23 mouse cellular contexts compared by ENCODE assay signal in genomic region chr6:126784206-126784605, GRCm38 (mm10). TPM values are rescaled to one million over a fixed set of nuclear protein-coding genes. Genes with fewer than 3 reads are reported as not detected.
A peak's percentile ranks its signal among the peaks of the same experiment; 100 is the strongest.
DNase-seq lines count a peak whose midpoint lies in the region; ATAC-seq and TF ChIP-seq lines count a peak whose summit lies in the region.
"Had no signal": no experiment of that assay in that cellular context is flagged by ENCODE, and none has a peak within 500 bp of the region (broad histone marks: within the 10 kb centered on the region; RNA-seq: fewer than 3 reads in every experiment).

No protein-coding gene starts in this region.

- TF ChIP-seq CTCF in left cerebral cortex, adult 2 months (IDR thresholded peaks at IDR 0.05): no peak

- H3K4me1 ChIP-seq in heart, embryonic 10.5 days: peaks cover 14% of the 10 kb centered on the region
- peaks cover 16% of the 10 kb centered on the region for H3K4me1 ChIP-seq in heart, embryonic 13.5 days
- H3K4me1 ChIP-seq: embryonic facial prominence, embryonic 12.5 days; embryonic facial prominence, embryonic 15.5 days had no signal

- no peaks in the 10 kb centered on the region for H3K9me3 ChIP-seq in heart, embryonic 10.5 days
- H3K9me3 ChIP-seq in heart, embryonic 13.5 days: no peaks in the 10 kb centered on the region
- H3K9me3 ChIP-seq: embryonic facial prominence, embryonic 12.5 days; embryonic facial prominence, embryonic 15.5 days had no signal

- H3K27ac ChIP-seq in heart, embryonic 10.5 days: 0 out of 2 replicates have a peak overlapping the region, but pooled peaks have one; percentile 10
- no peak overlapping the region for H3K27ac ChIP-seq in heart, embryonic 13.5 days (replicated peaks)
- peak overlapping the region; percentile 36; the same call in 1 of the 2 replicates for H3K27ac ChIP-seq in left cerebral cortex, adult 2 months
- H3K27ac ChIP-seq: embryonic facial prominence, embryonic 12.5 days; embryonic facial prominence, embryonic 15.5 days; hindbrain, embryonic 14.5 days; hindbrain, postnatal 0 days had no signal

- H3K27me3 ChIP-seq in heart, embryonic 10.5 days (ENCODE audit: insufficient read depth, poor library complexity, severe bottlenecking): peaks cover 11% of the 10 kb centered on the region; the same call in 1 of the 2 replicates
- no peaks in the 10 kb centered on the region; the same call in 1 of the 2 replicates for H3K27me3 ChIP-seq in heart, embryonic 13.5 days (replicated peaks)

- H3K9ac ChIP-seq in heart, embryonic 13.5 days: no peak overlapping the region
- H3K9ac ChIP-seq: embryonic facial prominence, embryonic 12.5 days; embryonic facial prominence, embryonic 15.5 days; forebrain, postnatal 0 days; hindbrain, embryonic 14.5 days had no signal

- no peak for DNase-seq in heart, embryonic 10.5 days (ENCODE audit: low spot score)
- DNase-seq in heart, postnatal 4 days: no peak
- no peak for DNase-seq in heart, adult 11 months
- no peak for DNase-seq in left cerebral cortex, adult 2 months (ENCODE audit: extremely low spot score in 1 of 2, low spot score in 2 of 2)
- no peak for DNase-seq in left cerebral cortex, adult 18-20 months (ENCODE audit: low spot score in 2 of 2)
- DNase-seq in thymus, adult 18-20 months: no peak
- DNase-seq in frontal cortex, adult 2 months (ENCODE audit: extremely low spot score in 1 of 2, low spot score in 1 of 2): no peak
- DNase-seq: adrenal gland, adult 8-10 months; adrenal gland, postnatal 25 days; cerebellum, adult 18-20 months; cerebellum, adult 9-10 months; cerebellum, postnatal 14 days; forebrain, postnatal 0 days; gastrocnemius, postnatal 25 days; kidney, adult 18-20 months had no signal

- intact Hi-C loops in left cerebral cortex, adult 2 months (cut with DNase I): loop anchor here (5.0 kb wide), 2 partner anchors 42 to 202 kb away; partner anchors contain the start of gene Kcna6

- no peak for ATAC-seq in heart, embryonic 13.5 days (ENCODE audit: extremely low read depth, insufficient number of reproducible peaks, low FRiP score, low TSS enrichment)
- ATAC-seq: activated CD4-positive, CD25-positive, alpha-beta regulatory T cell, adult 4 months; forebrain, embryonic 14.5 days; forebrain, postnatal 0 days; hindbrain, postnatal 0 days; inflammation-experienced regulatory T-cells, adult 6 months had no signal

- WGBS in heart, embryonic 10.5 days: 51% methylated on average over 5 of the region's 5 CpGs
- 43% methylated on average over 5 of the region's 5 CpGs for WGBS in heart, embryonic 13.5 days

- peak overlapping the region; percentile 40 for H3K4me2 ChIP-seq in heart, embryonic 13.5 days
- H3K4me2 ChIP-seq: embryonic facial prominence, embryonic 12.5 days; embryonic facial prominence, embryonic 15.5 days; hindbrain, embryonic 14.5 days had no signal

- 0 out of 2 replicates have a peak overlapping the region, but pooled peaks have one; percentile 27 for H3K4me3 ChIP-seq in heart, embryonic 10.5 days
- no peak overlapping the region for H3K4me3 ChIP-seq in heart, embryonic 13.5 days
- no peak overlapping the region for H3K4me3 ChIP-seq in left cerebral cortex, adult 2 months
- H3K4me3 ChIP-seq: embryonic facial prominence, embryonic 12.5 days; embryonic facial prominence, embryonic 15.5 days had no signal

- H3K36me3 ChIP-seq in heart, embryonic 10.5 days: no peaks in the 10 kb centered on the region
- H3K36me3 ChIP-seq in heart, embryonic 13.5 days: no peaks in the 10 kb centered on the region
- H3K36me3 ChIP-seq: embryonic facial prominence, embryonic 12.5 days; embryonic facial prominence, embryonic 15.5 days had no signal

RNA-seq across cellular contexts. Expression of gene Kcna6, which starts 43.7 kb away (rescaled TPM):
- 1.7 and 2.9 TPM in 2 replicates for polyA plus RNA-seq in heart, embryonic 10.5 days (2016; fragmentation: Nextera tagmentation; extraction: Ambion mirVana)
- 1 to 10 TPM; 2.0 to 2.1 TPM for total RNA-seq in heart, postnatal 4 days (2021)
- polyA plus RNA-seq in heart, embryonic 13.5 days (2015; fragmentation: Nextera tagmentation; extraction: Ambion mirVana): 0.61 and 1.4 TPM in 2 replicates
- 10 to 100 TPM; 56.3 to 65.4 TPM for total RNA-seq in left cerebral cortex, adult 2 months (2021)
- total RNA-seq in left cerebral cortex, adult 18-20 months (2021): 10 to 100 TPM; 63.3 to 65.8 TPM
- polyA plus RNA-seq in frontal cortex, adult 2 months (2012; rRNA removed): 35.8 and 39.3 TPM in 2 replicates
- polyA plus RNA-seq: activated CD4-positive, CD25-positive, alpha-beta regulatory T cell, adult 4 months; inflammation-experienced regulatory T-cells, adult 6 months had no signal

Comparison
In these comparisons a context has a peak if more than half of its experiments do, and no peak if none do; other contexts are left out.
1. RNA of gene Kcna6, which starts 43.7 kb away (total RNA-seq): 63.3 to 65.8 TPM in left cerebral cortex, adult 18-20 months and 56.3 to 65.4 TPM in left cerebral cortex, adult 2 months; 2.0 to 2.1 TPM in heart, postnatal 4 days; every median in the first group is over 10 times any median in the second.